Mouse (Mus musculus): ENCODE data around the gene Pdpk1. TPM values are rescaled to one million over a fixed set of nuclear protein-coding genes. Genes with fewer than 3 reads are reported as not detected.
"Not testable (repeated sequence)": the region's sequence is repeated elsewhere in the genome, so short reads cannot be mapped to it uniquely, and the experiment has no call there.

The Pdpk1 gene
- total RNA-seq, 1 experiment: 25.6 TPM

GRCm38 (mm10) chr17:24137226-24137880 is 13.4 kb downstream of the Pdpk1 start:
- in situ Hi-C loops (cut with MboI; ENCODE audit: low sequenced_read_pairs in 2 of 2, unreplicated experiment in 2 of 2): no loop called here

DNA sequence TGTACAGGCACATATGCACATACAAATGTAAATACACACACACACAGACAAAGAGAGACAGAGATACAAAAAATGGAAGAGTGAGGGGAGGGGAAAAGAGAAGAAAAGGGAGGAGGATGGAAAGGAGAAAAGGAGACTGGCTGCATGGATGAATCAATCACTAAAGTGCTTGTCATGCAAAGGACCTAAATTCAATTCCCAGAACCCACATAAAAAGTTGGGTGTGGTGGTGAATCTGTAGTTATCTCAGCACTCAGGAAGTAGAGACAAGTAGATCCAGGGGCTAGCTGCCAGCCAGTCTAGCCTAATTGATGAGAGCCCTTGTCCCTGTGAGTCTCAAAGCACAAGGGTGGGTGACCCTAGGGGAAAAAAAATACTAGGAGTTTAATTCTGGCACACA is 16.7 kb downstream of the Pdpk1 start:
- Histone ChIP-seq H3K36me3 (ENCODE audit: control insufficient read depth, insufficient read depth, low read length, poor library complexity, severe bottlenecking) (no peaks in the 10 kb centered on the region), H3K9ac (ENCODE audit: insufficient read depth, low read depth, low read length, poor library complexity, severe bottlenecking) (no peak overlapping the region), H3K4me1 (ENCODE audit: control insufficient read depth in 2 of 2, insufficient read depth in 2 of 2, low read length in 2 of 2, poor library complexity in 1 of 2) (peaks cover 4 to 11% of the 10 kb centered on the region in 2 experiments), H3K9me3 (ENCODE audit: control insufficient read depth, insufficient read depth, low read depth, low read length) (no peaks in the 10 kb centered on the region), H3K27ac (ENCODE audit: insufficient read depth, low read depth, low read length, poor library complexity, severe bottlenecking) (peak overlapping the region; percentile 44; the same call in 1 of the 2 replicates), H3K4me3 (ENCODE audit: insufficient read depth in 1 of 2, low read depth in 1 of 2, low read length in 2 of 2, poor library complexity in 1 of 2, severe bottlenecking in 1 of 2) (no peak overlapping the region)
- no peak for TF ChIP-seq CHD2 (IDR thresholded peaks at IDR 0.05; ENCODE audit: low read depth, low read length)
- no peak for TF ChIP-seq ZC3H11A (IDR thresholded peaks at IDR 0.05; ENCODE audit: borderline replicate concordance, low read depth, low read length)
- TF ChIP-seq ZNF384 (IDR thresholded peaks at IDR 0.05; ENCODE audit: low read depth, low read length): no peak
- TF ChIP-seq HCFC1 (IDR thresholded peaks at IDR 0.05; ENCODE audit: borderline replicate concordance, insufficient read depth, low read length): no peak
- peak; percentile 35 for DNase-seq (ENCODE audit: low read depth, low spot score)
- in situ Hi-C loops (cut with MboI; ENCODE audit: low sequenced_read_pairs in 2 of 2, unreplicated experiment in 2 of 2): no loop called here

More at GRCm38 (mm10) chr17:24137226-24137880, 13.4 kb downstream of the Pdpk1 start:
- no peak for DNase-seq (ENCODE audit: low read depth, low spot score)
- Histone ChIP-seq H3K9me3 (ENCODE audit: control insufficient read depth, insufficient read depth, low read depth, low read length) (no peaks in the 10 kb centered on the region), H3K27ac (ENCODE audit: insufficient read depth, low read depth, low read length, poor library complexity, severe bottlenecking) (no peak overlapping the region), H3K4me3 (ENCODE audit: insufficient read depth in 1 of 2, low read depth in 1 of 2, low read length in 2 of 2, poor library complexity in 1 of 2, severe bottlenecking in 1 of 2) (no peak overlapping the region), H3K9ac (ENCODE audit: insufficient read depth, low read depth, low read length, poor library complexity, severe bottlenecking) (no peak overlapping the region), H3K36me3 (ENCODE audit: control insufficient read depth, insufficient read depth, low read length, poor library complexity, severe bottlenecking) (no peaks in the 10 kb centered on the region), H3K4me1 (ENCODE audit: control insufficient read depth in 2 of 2, insufficient read depth in 2 of 2, low read length in 2 of 2, poor library complexity in 1 of 2) (peaks cover 0 to 5% of the 10 kb centered on the region in 2 experiments; a peak in 3 of 4 replicates)
- TF ChIP-seq ZNF384 (IDR thresholded peaks at IDR 0.05; ENCODE audit: low read depth, low read length) (no peak), HCFC1 (IDR thresholded peaks at IDR 0.05; ENCODE audit: borderline replicate concordance, insufficient read depth, low read length) (no peak), ZC3H11A (IDR thresholded peaks at IDR 0.05; ENCODE audit: borderline replicate concordance, low read depth, low read length) (no peak), MAFK (IDR thresholded peaks at IDR 0.05; ENCODE audit: insufficient read depth, low read depth, low read length) (no peak), CHD2 (IDR thresholded peaks at IDR 0.05; ENCODE audit: low read depth, low read length) (no peak)

DNA sequence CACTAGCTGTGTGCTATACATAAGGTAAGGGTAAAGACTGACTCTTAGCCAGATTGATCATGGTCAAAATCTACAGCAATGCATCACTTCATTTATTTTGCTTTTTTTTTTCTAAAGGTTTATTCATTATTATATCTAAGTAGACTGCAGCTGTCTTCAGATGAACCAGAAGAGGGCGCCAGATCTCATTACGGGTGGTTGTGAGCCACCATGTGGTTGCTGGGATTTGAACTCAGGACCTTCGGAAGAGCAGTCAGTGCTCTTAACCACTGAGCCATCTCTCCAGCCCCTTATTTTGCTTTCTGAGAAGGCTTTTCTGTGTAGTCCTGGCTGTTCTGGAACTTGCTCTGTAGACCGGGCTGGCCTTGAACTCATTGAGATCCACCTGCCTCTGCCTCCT is 17.8 kb downstream of the Pdpk1 start:
- H3K9ac ChIP-seq (ENCODE audit: insufficient read depth, low read depth, low read length, poor library complexity, severe bottlenecking); H3K36me3 ChIP-seq (ENCODE audit: control insufficient read depth, insufficient read depth, low read length, poor library complexity, severe bottlenecking); DNase-seq (ENCODE audit: low read depth, low spot score); H3K9me3 ChIP-seq (ENCODE audit: control insufficient read depth, insufficient read depth, low read depth, low read length); in situ Hi-C loops (cut with MboI; ENCODE audit: low sequenced_read_pairs in 2 of 2, unreplicated experiment in 2 of 2); H3K4me3 ChIP-seq (ENCODE audit: insufficient read depth in 1 of 2, low read depth in 1 of 2, low read length in 2 of 2, poor library complexity in 1 of 2, severe bottlenecking in 1 of 2): not testable (repeated sequence)
- Histone ChIP-seq H3K27ac (ENCODE audit: insufficient read depth, low read depth, low read length, poor library complexity, severe bottlenecking) (peak overlapping the region; percentile 44; the same call in 1 of the 2 replicates), H3K4me1 (ENCODE audit: control insufficient read depth in 2 of 2, insufficient read depth in 2 of 2, low read length in 2 of 2, poor library complexity in 1 of 2) (peaks cover 4 to 11% of the 10 kb centered on the region in 2 experiments)

DNA sequence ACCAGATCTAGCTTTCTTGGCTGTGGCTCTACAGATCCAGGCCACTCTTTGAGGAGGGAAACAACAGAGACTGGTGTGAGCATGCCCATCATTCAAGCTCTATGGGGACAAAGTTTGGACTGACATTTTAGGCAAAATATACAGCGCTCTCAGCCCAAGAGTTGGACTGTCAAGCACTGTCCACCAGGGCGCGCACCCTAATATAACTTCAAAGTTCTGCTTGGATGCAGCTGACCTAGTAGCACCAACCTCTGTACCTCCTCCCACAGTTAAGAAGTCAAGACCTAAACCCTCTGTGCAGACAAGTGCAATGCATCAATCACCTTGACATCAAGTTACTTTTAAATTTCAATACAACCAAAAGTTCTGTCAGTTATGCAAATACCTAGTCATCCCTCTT is 19.2 kb downstream of the Pdpk1 start:
- Histone ChIP-seq H3K27ac (ENCODE audit: insufficient read depth, low read depth, low read length, poor library complexity, severe bottlenecking) (no peak overlapping the region), H3K36me3 (ENCODE audit: control insufficient read depth, insufficient read depth, low read length, poor library complexity, severe bottlenecking) (no peaks in the 10 kb centered on the region), H3K4me3 (ENCODE audit: insufficient read depth in 1 of 2, low read depth in 1 of 2, low read length in 2 of 2, poor library complexity in 1 of 2, severe bottlenecking in 1 of 2) (no peak overlapping the region), H3K9me3 (ENCODE audit: control insufficient read depth, insufficient read depth, low read depth, low read length) (no peaks in the 10 kb centered on the region), H3K9ac (ENCODE audit: insufficient read depth, low read depth, low read length, poor library complexity, severe bottlenecking) (no peak overlapping the region), H3K4me1 (ENCODE audit: control insufficient read depth in 2 of 2, insufficient read depth in 2 of 2, low read length in 2 of 2, poor library complexity in 1 of 2) (peaks cover 4 to 8% of the 10 kb centered on the region in 2 experiments)
- TF ChIP-seq MAFK (IDR thresholded peaks at IDR 0.05; ENCODE audit: insufficient read depth, low read depth, low read length) (no peak), ZC3H11A (IDR thresholded peaks at IDR 0.05; ENCODE audit: borderline replicate concordance, low read depth, low read length) (no peak), CHD2 (IDR thresholded peaks at IDR 0.05; ENCODE audit: low read depth, low read length) (no peak), HCFC1 (IDR thresholded peaks at IDR 0.05; ENCODE audit: borderline replicate concordance, insufficient read depth, low read length) (no peak), ZNF384 (IDR thresholded peaks at IDR 0.05; ENCODE audit: low read depth, low read length) (no peak)
- in situ Hi-C loops (cut with MboI; ENCODE audit: low sequenced_read_pairs in 2 of 2, unreplicated experiment in 2 of 2): no loop called here
- DNase-seq (ENCODE audit: low read depth, low spot score): no peak

- in situ Hi-C loops (cut with MboI; ENCODE audit: low sequenced_read_pairs in 2 of 2, unreplicated experiment in 2 of 2); H3K4me1 ChIP-seq (ENCODE audit: control insufficient read depth in 2 of 2, insufficient read depth in 2 of 2, low read length in 2 of 2, poor library complexity in 1 of 2); H3K4me3 ChIP-seq (ENCODE audit: insufficient read depth in 1 of 2, low read depth in 1 of 2, low read length in 2 of 2, poor library complexity in 1 of 2, severe bottlenecking in 1 of 2); H3K9me3 ChIP-seq (ENCODE audit: control insufficient read depth, insufficient read depth, low read depth, low read length); DNase-seq (ENCODE audit: low read depth, low spot score); H3K27ac ChIP-seq (ENCODE audit: insufficient read depth, low read depth, low read length, poor library complexity, severe bottlenecking); H3K9ac ChIP-seq (ENCODE audit: insufficient read depth, low read depth, low read length, poor library complexity, severe bottlenecking); H3K36me3 ChIP-seq (ENCODE audit: control insufficient read depth, insufficient read depth, low read length, poor library complexity, severe bottlenecking): not testable (repeated sequence)
- TF ChIP-seq ZNF384 (IDR thresholded peaks at IDR 0.05; ENCODE audit: low read depth, low read length): peak; percentile 86; the same call in 1 of the 2 replicates
These were observed 21.5 kb downstream of the Pdpk1 start for GRCm38 (mm10) chr17:24129246-24129645.

Data from ES-E14 (cell line).